Mouse (Mus musculus) small intestine, adult 2 months (tissue): ENCODE measurements around the gene Nanos3.

ENCODE experiments used
- CTCF ChIP-seq: fragments of 200-500 bp; IDR thresholded peaks from 2 replicates; pipeline ENCODE4 v1.5.1; 2012; ENCODE audit warnings: low read depth, mild to moderate bottlenecking, control low read depth, inconsistent platforms, low read length, moderate library complexity, mixed read lengths; ENCODE audit not compliant: insufficient replicate concordance, insufficient read length; ENCODE audit errors: extremely low read depth
- POLR2A ChIP-seq: fragments of 200-500 bp; IDR thresholded peaks from 2 replicates; pipeline ENCODE4 v1.6.1; 2012; ENCODE audit warnings: low read depth, mild to moderate bottlenecking, control low read depth, inconsistent platforms, low read length, moderate library complexity

DNA sequence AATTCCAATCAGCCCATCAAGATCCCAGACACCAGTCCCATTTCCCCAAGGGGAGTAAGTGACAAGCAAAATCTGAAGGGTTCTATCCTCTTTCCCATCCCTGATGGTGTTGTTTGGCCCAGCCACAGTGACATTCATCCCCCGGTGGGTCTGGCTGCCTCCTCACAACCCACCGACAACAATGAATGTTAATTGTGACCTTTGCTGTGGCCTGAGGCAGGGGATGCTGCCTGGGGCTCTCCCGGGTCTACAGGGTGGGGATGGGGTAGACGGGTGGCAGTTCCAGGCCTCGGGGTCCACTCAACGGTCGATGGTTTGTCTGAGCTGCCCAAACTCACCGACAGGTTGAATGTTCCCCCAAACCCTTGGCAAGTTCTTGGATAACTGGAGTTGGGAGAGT, 6.4 kb downstream of the Nanos3 start:
- no peak for TF ChIP-seq CTCF
- TF ChIP-seq POLR2A, result no peak
